10 mouse cellular contexts compared by ENCODE assay signal in genomic region chr3:41107600-41108305, GRCm38 (mm10). TPM values are rescaled to one million over a fixed set of nuclear protein-coding genes. Genes with fewer than 3 reads are reported as not detected.
DNase-seq lines count a peak whose midpoint lies in the region; ATAC-seq and TF ChIP-seq lines count a peak whose summit lies in the region.
"Had no signal": no experiment of that assay in that cellular context is flagged by ENCODE, and none has a peak within 500 bp of the region (broad histone marks: within the 10 kb centered on the region; RNA-seq: fewer than 3 reads in every experiment).

No protein-coding gene starts in this region.

- peak; percentile 61; the same call in 1 of the 2 replicates for ATAC-seq in kidney, embryonic 16.5 days (ENCODE audit: low FRiP score, low TSS enrichment)
- peak; percentile 36; the same call in 1 of the 2 replicates for ATAC-seq in liver, postnatal 0 days
- ATAC-seq in midbrain, embryonic 13.5 days = no peak

- 30% methylated on average over 14 of the region's 14 CpGs for WGBS in kidney, embryonic 16.5 days
- 57% methylated on average over 14 of the region's 14 CpGs for WGBS in liver, postnatal 0 days (ENCODE audit: insufficient replicate concordance)
- WGBS in midbrain, embryonic 13.5 days = 79% methylated on average over 14 of the region's 14 CpGs

- no peak overlapping the region for H3K27ac ChIP-seq in kidney, embryonic 16.5 days (ENCODE audit: low read length)
- no peak overlapping the region for H3K27ac ChIP-seq in liver, postnatal 0 days (ENCODE audit: low read depth)
- H3K27ac ChIP-seq in midbrain, embryonic 13.5 days = no peak overlapping the region
- H3K27ac ChIP-seq: forebrain, embryonic 12.5 days had no signal

- DNase-seq in embryo, embryonic 10.5 days (ENCODE audit: low spot score) = peak; percentile 7
- DNase-seq in embryo, embryonic 10 days (ENCODE audit: low spot score) = no peak
- no peak for DNase-seq in kidney, adult 8-10 months
- peak; percentile 41 for DNase-seq in brain, adult 2 months (ENCODE audit: low read depth, low spot score)
- DNase-seq in liver, postnatal 0 days = no peak
- no peak for DNase-seq in gastrocnemius, adult 8-10 months (ENCODE audit: low spot score in 2 of 2)
- DNase-seq: cerebellum, adult 9-11 months had no signal

- no peak for TF ChIP-seq EP300 in liver, postnatal 0 days (IDR thresholded peaks at IDR 0.05; ENCODE audit: low read depth)

- TF ChIP-seq CTCF in liver, postnatal 0 days (IDR thresholded peaks at IDR 0.05; ENCODE audit: low read depth) = no peak

- no peaks in the 10 kb centered on the region for H3K36me3 ChIP-seq in kidney, embryonic 16.5 days (ENCODE audit: insufficient read depth, low read length)
- H3K36me3 ChIP-seq in liver, postnatal 0 days (replicated peaks; ENCODE audit: insufficient read depth, low read length) = no peaks in the 10 kb centered on the region
- no peaks in the 10 kb centered on the region for H3K36me3 ChIP-seq in midbrain, embryonic 13.5 days
- H3K36me3 ChIP-seq: forebrain, embryonic 12.5 days had no signal

- no peaks in the 10 kb centered on the region for H3K9me3 ChIP-seq in kidney, embryonic 16.5 days (ENCODE audit: low read length)
- no peaks in the 10 kb centered on the region for H3K9me3 ChIP-seq in liver, postnatal 0 days (ENCODE audit: low read length)
- H3K9me3 ChIP-seq in midbrain, embryonic 13.5 days = no peaks in the 10 kb centered on the region
- H3K9me3 ChIP-seq: forebrain, embryonic 12.5 days had no signal

- H3K4me1 ChIP-seq in kidney, embryonic 16.5 days (ENCODE audit: insufficient read depth, low read length) = peaks cover 11% of the 10 kb centered on the region
- H3K4me1 ChIP-seq in liver, postnatal 0 days (ENCODE audit: insufficient read depth) = 0 out of 2 replicates have a peak, but pooled peaks cover 3% of the 10 kb centered on the region
- H3K4me1 ChIP-seq in midbrain, embryonic 13.5 days (replicated peaks) = no peaks in the 10 kb centered on the region

- no peak overlapping the region for H3K4me3 ChIP-seq in kidney, embryonic 16.5 days (ENCODE audit: low read length)
- no peak overlapping the region for H3K4me3 ChIP-seq in liver, postnatal 0 days (ENCODE audit: low read depth, low read length)
- H3K4me3 ChIP-seq in midbrain, embryonic 13.5 days (replicated peaks) = no peak overlapping the region
- H3K4me3 ChIP-seq: forebrain, embryonic 12.5 days had no signal

- H3K9ac ChIP-seq in kidney, embryonic 16.5 days (replicated peaks; ENCODE audit: low read length) = no peak overlapping the region
- H3K9ac ChIP-seq in liver, postnatal 0 days (replicated peaks) = no peak overlapping the region
- no peak overlapping the region for H3K9ac ChIP-seq in midbrain, embryonic 13.5 days (replicated peaks)
- H3K9ac ChIP-seq: forebrain, embryonic 12.5 days had no signal

- H3K4me2 ChIP-seq in kidney, embryonic 16.5 days (replicated peaks; ENCODE audit: low read depth, low read length) = peak overlapping the region; percentile 24
- H3K4me2 ChIP-seq in liver, postnatal 0 days (ENCODE audit: low read depth, low read length) = no peak overlapping the region
- no peak overlapping the region for H3K4me2 ChIP-seq in midbrain, embryonic 13.5 days (replicated peaks)
- H3K4me2 ChIP-seq: forebrain, embryonic 12.5 days had no signal

- H3K27me3 ChIP-seq in kidney, embryonic 16.5 days (ENCODE audit: insufficient read depth, low read length) = no peaks in the 10 kb centered on the region
- H3K27me3 ChIP-seq in liver, postnatal 0 days (ENCODE audit: insufficient read depth, low read length) = no peaks in the 10 kb centered on the region
- no peaks in the 10 kb centered on the region for H3K27me3 ChIP-seq in midbrain, embryonic 13.5 days
- H3K27me3 ChIP-seq: forebrain, embryonic 12.5 days had no signal

RNA-seq across cellular contexts. Expression of gene Pgrmc2, which starts 24.9 kb away (rescaled TPM):
- 35.9 and 39.3 TPM in 2 replicates for polyA plus RNA-seq in kidney, embryonic 16.5 days (2015; fragmentation: Nextera tagmentation; extraction: Ambion mirVana)
- polyA plus RNA-seq in liver, postnatal 0 days (2015; fragmentation: Nextera tagmentation; extraction: Ambion mirVana) = 17.1 and 18.6 TPM in 2 replicates
- polyA plus RNA-seq in midbrain, embryonic 13.5 days (2015; fragmentation: Nextera tagmentation; extraction: Ambion mirVana) = 24.8 and 27.6 TPM in 2 replicates
- total RNA-seq in gastrocnemius, adult 8-10 months (2022) = 10 to 100 TPM; 21.8 to 23.5 (median 22.6) TPM

Comparison
In these comparisons a context has a peak if more than half of its experiments do, and no peak if none do; other contexts are left out.
1. DNase-seq: peak in embryo, embryonic 10.5 days (single experiment) and brain, adult 2 months (single experiment); none in embryo, embryonic 10 days (single experiment), kidney, adult 8-10 months (0 of 2), liver, postnatal 0 days (single experiment) and gastrocnemius, adult 8-10 months (0 of 2).